Mouse (Mus musculus) heart, embryonic 10.5 days (tissue): ENCODE measurements around the gene Slc39a1. TPM values are rescaled to one million over a fixed set of nuclear protein-coding genes. Genes with fewer than 3 reads are reported as not detected.

Experiments
- DNase-seq: peaks from one replicate; pipeline ENCODE4 v3.0.0-alpha.2; 2017; ENCODE audit warnings: low spot score
- H3K27ac ChIP-seq: fragments of 300-500 bp; sonication (generic); 2 replicates; pipeline ENCODE4 v1.5.1; 2016; ENCODE audit warnings: mild to moderate bottlenecking
- H3K27me3 ChIP-seq: fragments of 300-500 bp; sonication (generic); 2 replicates; pipeline ENCODE4 v1.6.1; 2016; ENCODE audit warnings: mild to moderate bottlenecking; ENCODE audit not compliant: poor library complexity, insufficient read depth, severe bottlenecking
- H3K36me3 ChIP-seq: fragments of 300-500 bp; sonication (generic); 2 replicates; pipeline ENCODE4 v1.6.1; 2016; ENCODE audit warnings: mild to moderate bottlenecking, moderate library complexity
- H3K4me1 ChIP-seq: fragments of 300-500 bp; sonication (generic); 2 replicates; pipeline ENCODE4 v1.6.1; 2016; ENCODE audit warnings: mild to moderate bottlenecking
- H3K4me3 ChIP-seq: fragments of 300-500 bp; sonication (generic); 2 replicates; pipeline ENCODE4 v1.5.1; 2016; ENCODE audit warnings: mild to moderate bottlenecking, moderate library complexity
- H3K9me3 ChIP-seq: fragments of 300-500 bp; sonication (generic); 2 replicates; pipeline ENCODE4 v1.6.1; 2016; ENCODE audit warnings: mild to moderate bottlenecking, moderate library complexity
- WGBS: fragments of 180-500 bp; shearing (Covaris S2); methylation state at CpG from one replicate; pipeline ENCODE4 v1.1.7; 2016; 5-methylcytosine and 5-hydroxymethylcytosine counted together
- polyA plus RNA-seq: library from polyadenylated mRNA; unstranded; fragments of >200 nt; fragmentation: Nextera tagmentation; extraction: Ambion mirVana; gene quantifications from 2 replicates; pipeline ENCODE4 v1.2.1, GENCODE M21; 2016

Gene Slc39a1
- polyA plus RNA-seq, result 51.3 and 79.6 TPM in 2 replicates

GRCm38 (mm10) chr3:90247960-90248745, at the start of gene Slc39a1:
Slc39a1 (plus strand) TSS chr3:90248172.
- Histone ChIP-seq H3K4me3 (peak within 1 kb of the TSS; percentile 86), H3K9me3 (no peaks in the 10 kb centered on the region), H3K4me1 (peaks cover 23% of the 10 kb centered on the region; the same call in 1 of the 2 replicates), H3K27ac (peak within 1 kb of the TSS; percentile 96), H3K36me3 (peaks cover 27% of the 10 kb centered on the region), H3K27me3 (no peaks in the 10 kb centered on the region)
- under 1% methylated on average over 44 of the region's 44 CpGs for WGBS
- DNase-seq, result peak; percentile 98

- Histone ChIP-seq H3K9me3 (no peaks in the 10 kb centered on the region), H3K27me3 (no peaks in the 10 kb centered on the region), H3K4me3 (no peak overlapping the region), H3K36me3 (peaks cover 8% of the 10 kb centered on the region), H3K4me1 (no peaks in the 10 kb centered on the region), H3K27ac (no peak overlapping the region)
- no peak for DNase-seq
- 71% methylated on average over 1 of the region's 1 CpGs for WGBS
These were observed 45.1 kb upstream of the Slc39a1 start for GRCm38 (mm10) chr3:90202884-90203283.

GRCm38 (mm10) chr3:90203619-90204018, 44.4 kb upstream of the Slc39a1 start:
- WGBS, result 45% methylated on average over 5 of the region's 5 CpGs
- no peaks in the 10 kb centered on the region for H3K9me3 ChIP-seq
- 0 out of 2 replicates have a peak overlapping the region, but pooled peaks have one; percentile 42 for H3K27ac ChIP-seq
- DNase-seq, result no peak
- H3K4me3 ChIP-seq, result no peak overlapping the region
- peaks cover 16% of the 10 kb centered on the region for H3K36me3 ChIP-seq
- H3K27me3 ChIP-seq, result no peaks in the 10 kb centered on the region
- no peaks in the 10 kb centered on the region for H3K4me1 ChIP-seq

- WGBS, result 92% methylated on average over 2 of the region's 2 CpGs
- DNase-seq, result no peak
- no peaks in the 10 kb centered on the region for H3K27me3 ChIP-seq
These were observed 43.4 kb upstream of the Slc39a1 start for GRCm38 (mm10) chr3:90204582-90204981.

GRCm38 (mm10) chr3:90208662-90209061, 39.3 kb upstream of the Slc39a1 start:
- Histone ChIP-seq H3K27me3 (no peaks in the 10 kb centered on the region), H3K27ac (no peak overlapping the region), H3K36me3 (peaks cover 56% of the 10 kb centered on the region), H3K4me3 (no peak overlapping the region), H3K9me3 (no peaks in the 10 kb centered on the region), H3K4me1 (peaks cover 15% of the 10 kb centered on the region; the same call in 1 of the 2 replicates)
- DNase-seq, result no peak
- WGBS, result 71% methylated on average over 2 of the region's 2 CpGs

More at GRCm38 (mm10) chr3:90204582-90204981, 43.4 kb upstream of the Slc39a1 start:
- Histone ChIP-seq H3K27ac (no peak overlapping the region), H3K36me3 (peaks cover 24% of the 10 kb centered on the region), H3K4me1 (no peaks in the 10 kb centered on the region), H3K9me3 (no peaks in the 10 kb centered on the region), H3K4me3 (no peak overlapping the region)

GRCm38 (mm10) chr3:90209908-90210566, 37.9 kb upstream of the Slc39a1 start:
- 84% methylated on average over 5 of the region's 5 CpGs for WGBS
- Histone ChIP-seq H3K4me1 (peaks cover 21% of the 10 kb centered on the region; the same call in 1 of the 2 replicates), H3K9me3 (no peaks in the 10 kb centered on the region), H3K36me3 (peaks cover 56% of the 10 kb centered on the region), H3K27ac (no peak overlapping the region), H3K27me3 (no peaks in the 10 kb centered on the region), H3K4me3 (no peak overlapping the region)
- no peak for DNase-seq

GRCm38 (mm10) chr3:90211475-90212398, 36.2 kb upstream of the Slc39a1 start:
- peak overlapping the region; percentile 80 for H3K4me3 ChIP-seq
- no peak overlapping the region for H3K27ac ChIP-seq
- peaks cover 21% of the 10 kb centered on the region; the same call in 1 of the 2 replicates for H3K4me1 ChIP-seq
- no peaks in the 10 kb centered on the region for H3K27me3 ChIP-seq
- WGBS, result 70% methylated on average over 13 of the region's 13 CpGs
- no peak for DNase-seq
- H3K36me3 ChIP-seq, result peaks cover 51% of the 10 kb centered on the region
- no peaks in the 10 kb centered on the region for H3K9me3 ChIP-seq

- no peak for DNase-seq
- H3K4me1 ChIP-seq, result peaks cover 21% of the 10 kb centered on the region; the same call in 1 of the 2 replicates
- 15% methylated on average over 5 of the region's 5 CpGs for WGBS
- no peaks in the 10 kb centered on the region for H3K27me3 ChIP-seq
- H3K4me3 ChIP-seq, result peak overlapping the region; percentile 80
- peak overlapping the region; percentile 97 for H3K27ac ChIP-seq
- no peaks in the 10 kb centered on the region for H3K9me3 ChIP-seq
- H3K36me3 ChIP-seq, result peaks cover 49% of the 10 kb centered on the region
These were observed 35.2 kb upstream of the Slc39a1 start for GRCm38 (mm10) chr3:90212723-90213122.

- H3K4me3 ChIP-seq, result peak within 1 kb of the TSS; percentile 80
- H3K4me1 ChIP-seq, result peaks cover 21% of the 10 kb centered on the region; the same call in 1 of the 2 replicates
- H3K27ac ChIP-seq, result peak within 1 kb of the TSS; percentile 97
- WGBS, result under 1% methylated on average over 42 of the region's 42 CpGs
- DNase-seq, result peak; percentile 98
- no peaks in the 10 kb centered on the region for H3K9me3 ChIP-seq
- H3K36me3 ChIP-seq, result peaks cover 42% of the 10 kb centered on the region
- H3K27me3 ChIP-seq, result no peaks in the 10 kb centered on the region
These were observed 34.5 kb upstream of the Slc39a1 start, which contains the start of the genes Rps27 and Rab13 for GRCm38 (mm10) chr3:90213377-90213866. Rps27 (minus strand) TSS chr3:90213651. Rab13 (plus strand) TSS chr3:90213695.

GRCm38 (mm10) chr3:90213956-90214684, 33.9 kb upstream of the Slc39a1 start:
- Histone ChIP-seq H3K4me1 (peaks cover 21% of the 10 kb centered on the region; the same call in 1 of the 2 replicates), H3K27me3 (no peaks in the 10 kb centered on the region), H3K9me3 (no peaks in the 10 kb centered on the region), H3K36me3 (peaks cover 35% of the 10 kb centered on the region), H3K27ac (peak overlapping the region; percentile 97), H3K4me3 (peak overlapping the region; percentile 80)
- no peak for DNase-seq
- 13% methylated on average over 12 of the region's 12 CpGs for WGBS

- DNase-seq, result no peak
- Histone ChIP-seq H3K4me3 (no peak overlapping the region), H3K4me1 (peaks cover 25% of the 10 kb centered on the region; the same call in 1 of the 2 replicates), H3K27ac (no peak overlapping the region), H3K27me3 (no peaks in the 10 kb centered on the region), H3K9me3 (no peaks in the 10 kb centered on the region), H3K36me3 (peaks cover 18% of the 10 kb centered on the region)
- WGBS, result 27% methylated on average over 1 of the region's 1 CpGs
These were observed 32.1 kb upstream of the Slc39a1 start for GRCm38 (mm10) chr3:90215825-90216380.
